Mouse (Mus musculus) heart, adult 2 months (tissue): ENCODE measurements around the gene Cebpa.

Source experiments
- CTCF ChIP-seq: fragments of 200-600 bp; IDR thresholded peaks from 2 replicates; pipeline ENCODE4 v1.8.1; 2022; ENCODE audit warnings: antibody characterized with exemption, mild to moderate bottlenecking, moderate library complexity
- POLR2A ChIP-seq: fragments of 200-500 bp; IDR thresholded peaks from 2 replicates; pipeline ENCODE4 v1.6.1; 2011; ENCODE audit warnings: mild to moderate bottlenecking, low read depth, low read length, control low read depth; ENCODE audit not compliant: insufficient read depth

- TF ChIP-seq CTCF (no peak), POLR2A (no peak)
Measured at GRCm38 (mm10) chr7:35123431-35123953, 4.4 kb downstream of the Cebpa start.
